Mouse (Mus musculus) induced T-regulatory cell, adult 2 months (primary cell): ENCODE measurements around the gene Kif26a.

Experiments
- DNase-seq: peaks from one replicate; pipeline ENCODE4 v3.0.0-alpha.2; 2012; ENCODE audit warnings: low read depth

The Kif26a gene

DNA sequence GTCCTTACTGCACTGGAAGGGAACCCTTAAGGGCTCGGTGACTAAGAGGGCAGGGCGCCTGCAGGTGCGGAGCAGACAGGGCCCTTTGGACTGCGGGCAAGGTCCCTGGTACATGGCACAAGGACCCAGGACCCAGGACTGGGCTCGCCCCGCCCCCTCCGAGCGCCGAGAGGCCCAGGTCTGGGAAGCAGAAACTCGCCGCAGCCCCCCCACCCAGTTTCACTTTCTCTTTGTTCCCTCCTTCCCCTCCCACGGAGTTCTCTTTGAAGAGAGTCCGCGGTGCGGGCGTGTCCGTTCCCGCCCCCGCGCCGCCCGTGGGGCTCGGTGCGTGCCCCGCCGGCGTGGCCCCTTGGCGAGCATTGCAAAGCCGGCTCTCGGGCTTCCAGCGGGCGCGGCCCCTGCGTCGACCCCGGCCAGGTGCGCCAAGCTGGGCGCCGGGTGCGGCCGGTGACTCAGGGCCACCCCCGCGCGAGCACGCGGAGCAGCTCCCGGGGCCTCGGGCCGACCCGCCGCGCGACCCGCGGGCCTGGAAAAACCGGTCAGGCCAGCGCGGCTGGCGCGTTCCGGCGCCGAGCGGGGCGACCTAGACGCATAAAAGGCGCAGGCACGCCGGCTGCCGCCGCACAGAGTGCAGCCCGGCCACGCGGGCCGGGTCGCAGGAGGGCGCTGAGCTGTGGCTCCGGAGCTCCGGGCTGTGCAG lies 15.7 kb upstream of the Kif26a start:
- DNase-seq, result peak; percentile 81

- DNase-seq, result no peak
Observed at GRCm38 (mm10) chr12:112130957-112131356, 15.1 kb upstream of the Kif26a start.

GRCm38 (mm10) chr12:112140231-112140630 lies 5.8 kb upstream of the Kif26a start:
- DNase-seq, result peak; percentile 63

GRCm38 (mm10) chr12:112140745-112141144 lies 5.3 kb upstream of the Kif26a start:
- DNase-seq, result no peak

GRCm38 (mm10) chr12:112141300-112141699 lies 4.7 kb upstream of the Kif26a start:
- DNase-seq, result peak; percentile 41

DNA sequence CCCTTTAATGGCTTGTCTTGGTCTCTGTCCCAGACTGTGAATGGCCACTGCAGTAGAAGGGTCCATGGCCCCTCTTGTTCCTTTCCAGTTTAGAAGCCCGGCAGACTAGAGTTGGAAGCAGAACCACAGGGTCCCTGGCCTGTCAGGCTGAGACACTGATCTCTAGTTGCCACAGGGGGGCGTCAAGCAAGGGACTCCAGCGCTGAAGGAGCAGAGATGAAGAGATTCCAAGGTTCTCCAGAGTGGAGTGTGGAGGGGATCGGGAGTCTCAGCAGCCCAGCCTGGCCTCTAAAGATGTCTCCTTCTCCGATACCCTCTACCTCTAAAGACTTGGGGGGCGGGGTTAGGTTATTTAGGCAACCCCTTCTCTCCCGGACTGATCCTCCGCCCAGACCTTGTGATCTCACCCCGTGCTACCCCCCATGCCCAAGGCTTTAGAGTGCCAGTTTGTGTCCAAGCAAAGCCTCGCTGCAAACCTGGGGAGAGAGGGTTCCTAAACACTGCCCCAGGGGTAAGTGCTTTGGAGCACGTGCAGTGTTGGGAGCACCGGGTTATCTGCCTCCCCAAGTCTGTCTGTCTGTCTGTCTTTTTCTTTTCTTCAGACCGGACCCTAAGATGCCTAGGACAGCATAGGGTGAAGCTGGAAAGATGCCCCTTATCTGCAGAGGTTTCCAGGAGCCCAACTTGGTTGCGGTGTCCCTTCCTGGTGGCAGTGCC lies 2.7 kb upstream of the Kif26a start:
- DNase-seq, result no peak

DNA sequence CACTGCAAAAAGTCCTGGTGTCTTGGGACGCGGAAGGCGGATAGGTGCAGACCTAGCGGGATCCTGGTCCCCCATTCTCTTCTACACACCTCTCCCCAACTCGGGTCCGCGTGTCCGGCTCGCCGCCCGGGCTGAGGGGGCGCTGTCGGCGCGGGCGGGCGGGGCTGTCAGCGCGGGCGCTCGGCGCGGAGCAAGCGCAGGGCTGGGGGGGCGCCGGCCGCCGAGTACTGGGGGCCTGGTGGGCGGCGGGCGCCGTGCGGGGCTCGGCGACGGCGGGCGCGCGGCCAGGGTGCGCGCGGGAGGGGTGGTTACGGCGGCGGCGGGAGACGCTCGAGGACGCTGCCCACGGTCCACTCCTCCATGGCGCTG lies 2.2 kb upstream of the Kif26a start:
- no peak for DNase-seq

GRCm38 (mm10) chr12:112144377-112145115 lies 1.5 kb upstream of the Kif26a start:
- peak; percentile 13 for DNase-seq

DNA sequence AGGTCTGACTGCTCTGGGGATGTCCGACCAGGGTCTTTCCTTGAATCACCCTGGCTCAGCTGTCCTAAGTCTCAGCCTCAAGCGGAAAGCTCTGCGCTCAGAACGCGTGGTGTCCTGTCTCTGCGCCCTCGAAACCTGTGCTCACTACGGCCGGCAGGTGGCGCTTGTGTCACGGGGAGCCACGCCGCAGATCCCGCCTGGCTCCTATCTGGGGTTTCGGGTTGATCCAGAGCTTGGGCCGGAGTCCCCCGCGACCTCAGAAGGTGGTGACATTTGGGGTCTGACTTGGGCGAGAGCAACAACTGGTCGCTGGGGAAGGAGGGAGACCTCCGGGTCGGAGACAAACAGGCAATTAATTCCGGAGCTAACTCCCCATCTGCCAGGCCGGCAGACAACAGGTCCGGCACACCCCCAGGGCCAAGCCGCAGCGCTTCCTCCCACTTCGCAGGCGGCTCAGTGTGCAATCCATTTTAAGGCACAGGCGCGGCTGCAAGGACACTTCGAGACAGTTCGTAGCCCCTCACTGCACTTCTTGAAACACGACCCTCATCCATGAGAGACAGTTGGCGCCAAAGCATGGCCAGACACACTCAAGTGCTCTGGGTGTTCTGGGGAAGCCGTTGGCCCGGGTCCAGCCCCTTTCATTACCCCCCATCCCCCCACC lies 665 bp upstream of the Kif26a start:
- DNase-seq, result peak; percentile 81

DNA sequence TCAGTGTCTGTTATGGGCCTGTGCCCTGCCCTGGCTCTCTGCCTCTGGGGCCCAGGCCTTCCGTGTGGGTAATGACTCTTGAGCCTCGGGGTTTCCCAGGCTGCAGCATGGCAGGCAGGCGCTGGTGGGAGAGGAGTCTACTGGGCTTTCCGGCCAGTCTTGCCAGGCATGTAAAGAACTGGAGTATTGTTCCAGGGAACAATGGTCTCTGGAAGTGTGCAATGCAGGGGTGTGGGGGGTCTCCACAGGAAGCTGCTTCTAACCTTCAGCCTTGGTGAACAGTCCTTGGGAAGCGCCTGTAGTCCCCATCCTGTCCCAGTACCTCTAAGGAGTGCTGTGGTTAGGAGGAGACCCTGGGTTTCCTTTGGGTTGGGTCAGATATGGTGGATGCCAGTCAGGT lies 1.4 kb downstream of the Kif26a start:
- no peak for DNase-seq

- DNase-seq, result no peak
Observed at GRCm38 (mm10) chr12:112150011-112150410, 4.0 kb downstream of the Kif26a start.

GRCm38 (mm10) chr12:112151244-112151979 lies 5.4 kb downstream of the Kif26a start:
- no peak for DNase-seq

GRCm38 (mm10) chr12:112151980-112152362 lies 6.0 kb downstream of the Kif26a start:
- DNase-seq, result no peak

DNA sequence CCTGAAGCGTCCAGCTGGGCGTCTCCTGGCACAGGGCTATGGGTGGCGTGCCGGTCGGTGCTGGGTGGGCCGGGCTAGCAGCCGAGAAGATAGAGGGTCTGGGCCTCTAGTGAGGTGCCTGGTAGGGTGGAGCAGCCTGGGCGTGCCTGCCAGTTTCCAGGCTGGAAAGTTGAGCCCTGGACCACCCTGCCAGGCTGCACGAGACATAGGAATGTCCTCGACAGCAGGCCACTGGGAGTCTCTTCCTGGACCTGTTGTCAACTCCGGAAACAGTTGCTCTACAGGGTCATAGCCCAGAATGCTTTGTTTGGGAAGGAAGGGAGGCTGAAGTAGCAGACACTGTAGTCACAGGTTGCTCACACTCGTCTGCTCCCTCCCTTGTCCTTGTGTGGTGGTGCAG lies 7.6 kb downstream of the Kif26a start:
- DNase-seq, result no peak

DNA sequence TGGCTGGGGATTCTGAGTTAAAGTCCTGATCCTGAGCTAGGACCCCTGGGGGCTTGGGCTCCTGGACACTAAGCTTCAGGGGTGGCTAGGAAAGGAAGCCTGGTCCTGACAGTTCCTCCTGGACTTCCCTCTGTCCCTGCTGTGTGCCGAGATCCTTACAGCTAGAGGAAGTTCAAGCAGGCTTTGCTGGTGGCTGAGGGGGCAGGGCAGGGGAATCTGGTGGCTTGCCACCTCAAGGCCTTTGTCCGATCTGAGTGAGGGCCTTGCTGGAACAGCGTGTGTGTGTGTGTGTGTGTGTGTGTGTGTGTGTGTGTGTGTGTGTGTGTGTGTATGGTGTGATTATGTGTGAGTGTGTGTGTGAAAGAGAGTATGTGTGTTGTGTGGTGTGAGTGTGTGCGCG lies 8.5 kb downstream of the Kif26a start:
- DNase-seq, result no peak

DNA sequence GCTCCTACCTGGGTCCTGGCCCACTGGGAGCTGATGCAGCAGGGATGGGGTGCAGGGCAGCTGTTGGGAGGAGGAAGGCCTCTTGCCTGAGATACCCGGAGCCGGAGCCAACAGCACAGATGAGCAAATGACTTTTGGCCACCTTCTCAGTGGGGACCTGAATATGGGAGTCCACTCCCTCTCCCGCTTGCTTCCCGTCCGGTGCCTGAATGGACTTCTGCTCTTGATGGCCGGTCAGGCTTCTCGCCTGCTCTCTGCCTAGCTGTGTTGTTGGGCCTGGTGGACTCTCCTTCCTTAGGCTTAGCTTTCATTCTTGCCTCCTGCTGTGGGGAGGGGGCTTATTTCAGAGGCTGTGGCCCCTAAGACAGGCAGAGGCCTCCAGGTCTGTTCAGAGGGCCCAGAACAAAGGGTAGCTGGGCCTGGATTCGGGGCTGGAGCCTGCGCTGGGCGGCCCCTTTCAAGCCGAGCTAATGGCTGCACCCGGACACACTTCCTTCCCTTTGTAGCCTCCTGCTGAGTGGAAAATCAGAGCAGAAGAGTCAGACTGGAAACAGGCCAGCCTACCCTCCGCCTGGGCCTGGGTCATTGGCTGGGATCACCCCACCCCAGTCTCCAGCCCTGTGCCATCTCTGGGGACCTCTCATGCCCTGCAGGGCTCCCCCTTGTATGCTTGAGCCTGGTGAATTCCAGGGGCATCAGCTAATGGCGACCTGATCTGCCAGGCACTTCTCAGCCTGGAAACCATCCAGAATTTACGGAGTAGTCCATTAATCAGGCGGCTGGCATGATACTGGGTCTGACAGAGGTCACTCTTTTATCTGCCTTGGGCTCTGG lies 9.4 kb downstream of the Kif26a start:
- no peak for DNase-seq

GRCm38 (mm10) chr12:112156804-112157203 lies 10.8 kb downstream of the Kif26a start:
- no peak for DNase-seq

DNA sequence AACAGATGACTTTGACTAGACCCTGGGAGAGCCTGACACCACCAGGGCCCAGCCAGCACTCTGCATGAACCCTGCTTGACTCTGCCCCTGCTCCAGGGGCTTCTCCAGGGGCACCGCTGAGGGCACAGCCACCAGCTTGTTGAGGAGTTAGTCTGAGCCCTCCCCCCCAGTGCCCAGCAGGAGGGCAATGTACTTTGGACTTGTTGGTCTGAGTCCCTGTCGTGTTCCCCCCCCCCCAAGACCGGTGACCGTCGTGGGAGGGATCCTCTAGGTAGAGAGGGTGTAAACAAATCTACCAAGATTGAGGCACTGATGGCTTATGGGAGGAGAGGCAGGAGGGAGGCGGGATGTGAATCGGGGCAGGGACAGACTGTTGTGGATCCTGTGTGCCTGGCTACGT lies 12.2 kb downstream of the Kif26a start:
- no peak for DNase-seq

DNA sequence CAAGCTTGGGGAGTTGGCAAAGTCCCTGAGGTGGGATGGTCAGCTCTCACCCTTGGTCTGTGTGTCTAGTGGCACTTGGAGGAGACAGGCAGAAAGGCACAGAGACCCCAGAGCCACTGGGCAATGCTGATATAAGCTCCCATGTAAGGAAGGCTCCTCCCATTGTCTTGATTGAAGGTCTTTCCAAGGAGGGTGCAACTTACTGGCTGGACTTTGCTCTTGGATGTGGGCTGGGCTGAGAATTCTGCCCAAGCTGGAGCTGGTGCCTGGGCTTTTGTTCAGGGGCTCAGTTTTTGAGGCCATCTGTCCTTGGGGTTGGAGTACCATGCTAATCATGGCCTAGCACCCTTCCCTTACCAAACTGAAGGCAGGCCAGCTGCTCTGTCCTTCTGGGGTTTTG lies 12.8 kb downstream of the Kif26a start:
- no peak for DNase-seq

DNA sequence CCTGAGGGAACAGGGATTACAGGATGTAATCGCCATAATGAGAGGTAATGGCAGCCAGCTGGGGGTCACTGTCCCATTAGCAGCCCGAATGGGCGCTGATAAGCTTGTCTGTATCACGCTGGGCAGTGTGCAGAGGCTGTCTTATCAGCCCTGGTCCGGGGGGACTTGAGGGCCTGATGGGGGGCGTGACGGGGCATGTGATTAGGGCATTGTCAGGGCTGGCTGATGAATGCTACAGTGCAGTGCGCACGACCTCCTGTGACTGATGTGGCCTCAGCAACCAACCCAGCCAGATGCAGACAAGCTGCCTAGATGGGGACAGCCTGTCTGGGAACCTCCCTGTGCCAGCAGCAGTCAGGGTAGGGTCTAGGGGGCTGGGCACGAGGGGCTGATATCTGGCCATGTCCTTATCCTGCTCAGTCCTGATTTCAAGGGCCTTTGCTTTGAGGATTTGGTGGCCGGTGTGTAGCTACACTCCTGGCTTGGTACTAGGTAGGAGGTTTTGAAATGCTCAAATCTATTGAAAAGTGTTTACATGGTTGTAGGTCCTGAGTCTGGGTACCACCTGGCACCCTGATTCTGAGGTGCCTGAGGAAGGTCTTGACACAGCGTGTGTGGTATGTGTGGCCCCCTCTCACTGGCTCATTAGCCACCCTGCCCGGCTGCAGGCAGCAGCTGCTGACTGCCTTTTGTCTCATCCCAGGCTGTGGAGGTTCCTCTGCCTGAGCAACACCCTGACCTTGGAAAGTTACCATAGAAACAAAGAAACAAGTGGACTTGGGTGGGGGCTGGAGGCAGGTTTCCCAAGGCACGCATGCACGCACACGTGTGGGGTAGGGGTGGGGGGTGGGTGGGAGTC lies 18.2 kb downstream of the Kif26a start:
- no peak for DNase-seq
